Mouse (Mus musculus) skeletal muscle tissue, postnatal 0 days (tissue): ENCODE data around the gene Tnfsfm13. TPM values are rescaled to one million over a fixed set of nuclear protein-coding genes. Genes with fewer than 3 reads are reported as not detected.

Experiments used
- microRNA counts: library from miRNA; unstranded; fragments of <30 nt; microRNA quantifications from one replicate; lab custom pipeline; 2015
- microRNA-seq, 2 experiments: library from miRNA; unstranded; fragments of <30 nt; microRNA quantifications; one replicate each; pipeline ENCODE4; 2016
- polyA plus RNA-seq: library from polyadenylated mRNA; unstranded; fragments of >200 nt; fragmentation: Nextera tagmentation; extraction: Ambion mirVana; gene quantifications from 2 replicates; pipeline ENCODE4 v1.2.1, GENCODE M21; 2015

Gene Tnfsfm13
- polyA plus RNA-seq, result 5.9 and 6.9 TPM in 2 replicates

GRCm38 (mm10) chr11:69695361-69696181 lies at the start of gene Tnfsfm13, which contains the start of gene Tnfsf12:
Tnfsfm13 (minus strand) TSS chr11:69696098.
Tnfsf12 (minus strand) TSS chr11:69695849.

DNA sequence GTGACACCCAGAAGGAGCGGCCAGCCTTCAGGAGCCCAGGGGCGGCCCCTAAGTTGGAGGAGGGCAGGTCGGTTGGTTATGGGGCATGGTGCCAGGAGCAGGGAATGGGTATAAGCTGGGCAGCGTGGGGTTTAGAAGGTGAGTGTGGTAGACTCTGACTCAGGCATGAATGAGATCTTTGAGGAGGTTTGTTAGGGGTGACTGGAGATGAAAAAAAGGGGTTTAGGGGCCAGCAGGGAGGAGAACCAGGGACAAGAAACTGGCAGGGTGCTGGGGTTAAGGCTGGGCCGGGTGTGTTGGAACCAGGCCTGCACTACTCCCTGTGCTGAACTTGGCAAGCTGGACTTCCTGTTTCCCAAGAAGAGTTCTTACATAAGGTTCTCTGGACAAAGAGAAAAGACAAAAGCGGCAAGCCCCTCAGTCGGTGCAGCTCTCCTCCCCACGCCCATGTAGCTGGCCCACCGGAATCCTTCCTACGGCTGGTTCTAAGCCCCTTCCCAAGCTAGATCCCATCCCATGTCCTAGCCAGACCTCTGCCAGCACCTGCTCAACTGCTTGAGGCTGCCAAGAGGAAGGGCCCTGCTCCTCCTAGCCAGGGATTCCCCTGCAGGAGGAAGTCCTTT lies 10.3 kb downstream of the Tnfsfm13 start, which contains the start of gene Tnfsf13:
Gene Tnfsf13 (minus strand): TSS at position 259 of the 623 bp plus-strand sequence.

DNA sequence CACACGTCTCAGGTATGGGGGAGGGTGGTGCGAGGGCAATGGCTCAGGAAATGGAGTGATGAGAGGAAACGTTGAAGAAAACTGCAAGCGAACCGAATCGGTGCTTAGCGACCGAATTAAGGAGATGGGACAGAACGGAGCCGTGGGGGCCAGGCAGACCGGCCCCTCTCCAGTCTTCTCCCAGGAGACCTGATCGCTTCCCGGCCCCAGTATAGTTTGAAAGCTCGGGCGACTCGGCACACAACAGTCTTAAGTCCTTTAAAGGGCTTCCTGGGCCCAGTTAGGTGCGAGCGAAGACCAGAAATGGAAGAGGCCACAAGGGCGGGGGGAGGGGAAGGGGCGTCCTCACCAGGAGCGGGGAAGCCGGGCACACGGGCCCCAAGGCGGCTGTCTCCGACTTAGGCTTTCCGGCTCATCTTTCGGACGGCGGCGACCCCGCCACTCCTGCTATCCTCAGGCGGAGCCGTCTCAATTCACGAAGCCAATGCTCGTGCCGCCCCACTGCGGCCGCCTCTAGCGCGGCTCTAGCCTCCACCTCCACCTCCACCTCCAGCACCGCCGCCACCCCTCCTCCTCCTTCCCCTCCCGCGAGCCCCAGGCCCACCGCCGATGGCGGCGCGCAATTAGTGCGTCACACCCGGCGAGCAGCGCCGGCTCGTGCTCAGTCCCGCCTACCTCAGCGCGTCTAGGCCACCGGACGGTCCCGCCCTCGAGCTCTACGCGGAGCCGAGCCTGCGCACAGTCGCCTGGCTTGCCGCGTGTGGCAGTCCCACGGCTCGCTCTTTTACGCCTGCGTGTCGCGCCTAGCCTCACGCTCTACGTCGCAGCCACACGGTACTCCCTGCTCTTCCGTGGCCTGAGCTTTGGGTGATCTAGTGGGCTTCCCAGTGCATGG lies 14.3 kb downstream of the Tnfsfm13 start, which contains the start of gene Senp3:
Gene Senp3 (minus strand): TSS at position 771 of the 895 bp plus-strand sequence.

GRCm38 (mm10) chr11:69672211-69672706 lies 23.6 kb downstream of the Tnfsfm13 start, which contains the start of gene Eif4a1:
Eif4a1 (minus strand) TSS chr11:69672423.

GRCm38 (mm10) chr11:69665961-69666664 lies 29.8 kb downstream of the Tnfsfm13 start, which contains the start of gene Cd68:
Cd68 (minus strand) TSS chr11:69666153.

GRCm38 (mm10) chr11:69662213-69662966 lies 33.5 kb downstream of the Tnfsfm13 start, which contains the start of gene Mpdu1:
Mpdu1 (minus strand) TSS chr11:69662642.

GRCm38 (mm10) chr11:69655264-69656064 lies 40.4 kb downstream of the Tnfsfm13 start, which contains the start of gene Sox15:
Sox15 (plus strand) TSS chr11:69655314.

MicroRNAs encoded within 50 kb of the gene (microRNA counts, 519-probe panel; counts per million panel counts)
- 296 counts per million, percentile 58 among the panel's probes with 10 or more counts for microRNA mmu-miR-1934 (lab: Ali Mortazavi, UCI)
- microRNA mmu-miR-467f (lab: Ali Mortazavi, UCI), result 2,197 counts per million, percentile 66 among the panel's probes with 10 or more counts

Small RNA genes lying within 50 kb of the gene (microRNA-seq; reads per million reads assigned to microRNA genes)
- gene Mir1934 (1.2 to 1.5 reads per million in 2 experiments), gene Mir467f (0 reads per million in 2 experiments)

Other genes with a start within 250 kb of the Tnfsfm13 start
- 0.36 and 0.65 TPM in 2 replicates for gene Dnah2, start 147.0 kb downstream of the Tnfsfm13 start, polyA plus RNA-seq
- gene Efnb3, start 135.9 kb downstream of the Tnfsfm13 start, polyA plus RNA-seq, result 0.50 and 0.89 TPM in 2 replicates
- gene Wrap53, start 115.8 kb downstream of the Tnfsfm13 start, polyA plus RNA-seq, result 5.3 and 7.8 TPM in 2 replicates
- 34.5 and 37.5 TPM in 2 replicates for gene Trp53, start 115.7 kb downstream of the Tnfsfm13 start, polyA plus RNA-seq
- 74.2 and 78.6 TPM in 2 replicates for gene Atp1b2, start 90.2 kb downstream of the Tnfsfm13 start, polyA plus RNA-seq
- 0.45 and 0.63 TPM in 2 replicates for gene Shbg, start 78.2 kb downstream of the Tnfsfm13 start, polyA plus RNA-seq
- gene Sat2, start 74.1 kb downstream of the Tnfsfm13 start, polyA plus RNA-seq, result 12.4 and 15.9 TPM in 2 replicates
- 19.9 and 21.3 TPM in 2 replicates for gene Fxr2, start 63.1 kb downstream of the Tnfsfm13 start, polyA plus RNA-seq
- 0.16 TPM in 1 of 2 replicates, not detected in the other for gene Sox15, start 40.8 kb downstream of the Tnfsfm13 start, polyA plus RNA-seq
- gene Mpdu1, start 33.5 kb downstream of the Tnfsfm13 start, polyA plus RNA-seq, result 29.7 and 47.4 TPM in 2 replicates
- gene Cd68, start 29.9 kb downstream of the Tnfsfm13 start, polyA plus RNA-seq, result 16.2 and 25.5 TPM in 2 replicates
- gene Eif4a1, start 23.7 kb downstream of the Tnfsfm13 start, polyA plus RNA-seq, result 167 and 224 TPM in 2 replicates
- 26.4 and 29.2 TPM in 2 replicates for gene Senp3, start 14.0 kb downstream of the Tnfsfm13 start, polyA plus RNA-seq
- 0.65 and 0.67 TPM in 2 replicates for gene Tnfsf13, start 10.3 kb downstream of the Tnfsfm13 start, polyA plus RNA-seq
- 11.5 and 13.1 TPM in 2 replicates for gene Tnfsf12, start 249 bp downstream of the Tnfsfm13 start, polyA plus RNA-seq
- 9.3 and 10.3 TPM in 2 replicates for gene Polr2a, start 62.5 kb upstream of the Tnfsfm13 start, polyA plus RNA-seq
- gene Slc35g3, start 65.9 kb upstream of the Tnfsfm13 start, polyA plus RNA-seq, result not detected in 2 replicates
- gene Zbtb4, start 69.8 kb upstream of the Tnfsfm13 start, polyA plus RNA-seq, result 2.5 and 2.9 TPM in 2 replicates
- 79.0 and 95.8 TPM in 2 replicates for gene Chrnb1, start 99.8 kb upstream of the Tnfsfm13 start, polyA plus RNA-seq
- gene Fgf11, start 105.8 kb upstream of the Tnfsfm13 start, polyA plus RNA-seq, result 1.5 and 2.2 TPM in 2 replicates
- 0.31 and 0.45 TPM in 2 replicates for gene Tmem102, start 109.5 kb upstream of the Tnfsfm13 start, polyA plus RNA-seq
- not detected in 2 replicates for gene Gm39566, start 119.2 kb upstream of the Tnfsfm13 start, polyA plus RNA-seq
- gene Spem2, start 122.4 kb upstream of the Tnfsfm13 start, polyA plus RNA-seq, result not detected in 2 replicates
- not detected in 2 replicates for gene Spem1, start 126.1 kb upstream of the Tnfsfm13 start, polyA plus RNA-seq
- 2.1 TPM in 2 replicates for gene Nlgn2, start 141.7 kb upstream of the Tnfsfm13 start, polyA plus RNA-seq
- gene Tmem256, start 142.4 kb upstream of the Tnfsfm13 start, polyA plus RNA-seq, result 242 and 272 TPM in 2 replicates
- gene Plscr3, start 150.3 kb upstream of the Tnfsfm13 start, polyA plus RNA-seq, result 36.6 and 44.6 TPM in 2 replicates
- 0.09 and 0.46 TPM in 2 replicates for gene Tnk1, start 162.6 kb upstream of the Tnfsfm13 start, polyA plus RNA-seq
- not detected in 2 replicates for gene Tmem95, start 181.9 kb upstream of the Tnfsfm13 start, polyA plus RNA-seq
- gene Kctd11, start 185.3 kb upstream of the Tnfsfm13 start, polyA plus RNA-seq, result 2.6 and 3.6 TPM in 2 replicates
- gene Acap1, start 199.4 kb upstream of the Tnfsfm13 start, polyA plus RNA-seq, result 0.34 and 0.46 TPM in 2 replicates
- gene 2810408A11Rik, start 204.9 kb upstream of the Tnfsfm13 start, polyA plus RNA-seq, result 1.8 and 2.4 TPM in 2 replicates
- 3.0 and 3.3 TPM in 2 replicates for gene Neurl4, start 205.0 kb upstream of the Tnfsfm13 start, polyA plus RNA-seq
- gene Gps2, start 217.8 kb upstream of the Tnfsfm13 start, polyA plus RNA-seq, result 41.9 and 42.1 TPM in 2 replicates
- 952 and 1,117 TPM in 2 replicates for gene Eif5a, start 225.9 kb upstream of the Tnfsfm13 start, polyA plus RNA-seq
- 0.78 and 0.85 TPM in 2 replicates for gene Ybx2, start 239.7 kb upstream of the Tnfsfm13 start, polyA plus RNA-seq